Mouse (Mus musculus) urinary bladder, postnatal 4 days (tissue): ENCODE measurements around the gene Ptprq.

ENCODE experiments used
- DNase-seq, 2 experiments: peaks; one replicate each; pipeline ENCODE4 v3.0.0; 2021 to 2022; ENCODE audit warnings: low spot score in 2 of 2

Gene Ptprq

DNA sequence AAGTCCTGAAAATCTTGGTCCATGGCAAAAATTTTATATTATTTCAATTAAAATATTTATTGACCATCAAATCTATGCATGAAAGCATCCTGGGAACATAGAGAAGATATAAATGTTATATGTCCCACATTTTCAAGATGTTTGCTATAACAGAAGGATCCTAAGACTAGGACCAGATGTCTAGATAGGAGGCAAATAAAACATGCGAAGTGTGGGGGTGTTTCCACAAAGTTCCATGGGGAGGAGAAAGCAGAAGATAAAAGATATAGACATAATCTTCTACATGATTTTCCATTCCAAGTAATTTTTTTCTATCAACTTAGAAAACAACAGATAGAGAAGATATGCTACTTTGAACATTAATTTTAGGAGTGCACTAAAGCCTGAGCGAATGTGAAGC lies 70.2 kb downstream of the Ptprq start:
- DNase-seq = no peak

DNA sequence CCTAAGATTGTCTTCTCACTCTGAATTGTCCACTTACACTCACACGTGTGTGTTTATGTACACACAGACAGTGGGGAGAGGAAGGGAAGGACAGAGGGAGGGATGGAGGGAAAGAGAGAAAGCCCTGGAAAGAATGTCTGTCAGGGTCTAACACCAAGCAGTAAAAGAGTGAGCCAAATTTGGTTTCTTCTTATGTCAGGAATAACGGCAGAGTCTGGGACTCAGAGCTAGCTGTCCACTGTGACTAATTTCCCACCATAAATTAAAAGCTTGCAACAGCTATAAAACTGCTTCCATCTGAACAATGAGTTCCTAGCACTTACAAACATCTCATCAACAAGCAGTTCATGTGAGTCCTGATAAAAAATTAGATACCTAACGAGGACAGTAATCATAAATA lies 91.7 kb downstream of the Ptprq start:
- no peak for DNase-seq

DNA sequence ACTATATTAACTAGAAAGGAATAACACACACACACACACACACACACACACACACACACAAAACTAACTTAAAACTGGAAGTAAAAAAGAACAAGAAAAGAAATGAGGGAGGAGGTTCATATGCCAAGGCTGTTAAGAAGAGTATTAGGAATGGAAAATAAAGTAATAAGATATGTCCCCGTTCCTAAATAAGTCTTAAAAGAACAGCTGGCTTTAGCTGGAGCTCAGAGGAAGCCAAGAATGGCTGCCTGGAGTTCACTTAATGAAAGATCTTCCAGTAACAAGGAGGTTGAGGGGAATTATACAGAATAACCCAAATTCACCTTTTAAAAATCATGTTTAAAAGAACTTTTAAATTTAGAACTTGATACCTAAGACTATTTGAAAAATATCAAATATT lies 93.2 kb downstream of the Ptprq start:
- no peak for DNase-seq

DNA sequence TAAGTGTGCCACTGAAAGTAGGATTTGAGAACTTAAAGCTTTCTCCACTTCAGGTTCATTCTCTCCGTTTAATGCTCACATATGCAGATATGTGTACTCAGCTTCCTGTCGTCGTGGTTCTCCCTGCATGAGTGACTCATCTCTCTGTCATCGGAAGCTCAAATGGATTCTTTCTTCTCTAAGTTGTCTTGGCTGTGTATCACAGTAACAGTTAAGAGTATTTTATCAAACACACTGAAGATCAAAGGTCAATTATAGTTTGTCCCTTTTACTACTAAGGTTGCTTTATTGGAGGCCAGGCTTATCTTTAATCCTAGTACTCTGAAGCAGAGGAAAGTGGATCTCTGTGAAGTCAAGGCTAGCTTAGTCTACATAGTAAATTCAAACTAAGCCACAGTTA lies 95.6 kb downstream of the Ptprq start:
- no peak for DNase-seq

DNA sequence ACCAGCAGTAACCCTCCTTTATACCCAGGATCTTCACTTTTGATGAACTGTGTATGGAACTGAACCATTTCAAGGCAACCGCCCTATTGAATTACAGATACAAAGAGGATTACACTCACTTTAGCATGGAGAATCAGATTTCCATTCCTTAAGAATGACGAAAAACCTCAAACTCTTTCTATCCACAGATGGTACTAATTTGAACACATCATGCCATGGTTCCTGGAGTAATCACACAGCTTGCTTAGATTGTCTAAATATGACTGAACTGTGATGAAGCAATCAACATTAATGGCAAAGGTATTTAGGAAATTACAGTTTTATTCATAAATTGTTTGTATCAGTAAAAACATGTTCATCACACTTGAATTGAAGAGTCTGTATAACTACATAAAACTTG lies 104.4 kb downstream of the Ptprq start:
- no peak for DNase-seq

DNA sequence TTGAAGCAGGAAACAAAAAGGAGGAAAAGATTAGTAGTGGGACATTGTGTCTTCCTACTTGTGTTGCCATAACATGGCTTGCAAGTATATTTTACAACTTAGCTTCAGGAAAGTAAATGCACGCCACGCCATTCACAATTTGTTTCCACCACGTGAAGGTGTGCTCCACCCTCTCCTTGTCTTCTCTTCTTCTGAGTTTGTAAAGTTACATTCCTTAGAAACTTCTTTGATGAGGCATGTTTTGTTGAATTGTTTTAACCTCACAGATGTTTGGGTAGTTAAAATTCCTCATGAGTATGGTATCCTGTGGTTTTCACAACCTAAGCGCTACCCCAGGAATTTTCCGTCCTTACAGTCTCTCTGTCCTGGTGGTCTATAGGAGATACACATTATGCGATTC lies 118.5 kb downstream of the Ptprq start:
- DNase-seq = no peak

DNA sequence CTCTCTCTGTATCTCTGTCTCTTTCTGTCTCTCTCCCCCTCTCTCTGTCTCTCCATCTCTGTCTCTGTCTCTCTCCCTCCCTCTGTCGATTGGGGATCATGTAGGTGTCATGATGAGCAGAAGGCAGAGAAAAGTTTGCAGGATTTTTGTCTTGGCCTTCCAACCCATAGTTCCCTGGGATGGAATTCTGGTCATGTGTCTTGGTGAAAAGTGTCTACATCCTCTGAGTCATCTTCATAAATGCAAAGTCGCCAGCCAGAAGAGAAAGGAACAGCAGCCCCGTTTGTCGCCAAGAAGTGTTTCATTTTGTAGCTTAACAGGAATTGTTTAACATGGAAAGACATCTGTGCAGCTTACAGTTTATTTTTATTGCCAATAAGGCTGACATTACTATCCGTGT lies 136.5 kb downstream of the Ptprq start:
- no peak for DNase-seq

DNA sequence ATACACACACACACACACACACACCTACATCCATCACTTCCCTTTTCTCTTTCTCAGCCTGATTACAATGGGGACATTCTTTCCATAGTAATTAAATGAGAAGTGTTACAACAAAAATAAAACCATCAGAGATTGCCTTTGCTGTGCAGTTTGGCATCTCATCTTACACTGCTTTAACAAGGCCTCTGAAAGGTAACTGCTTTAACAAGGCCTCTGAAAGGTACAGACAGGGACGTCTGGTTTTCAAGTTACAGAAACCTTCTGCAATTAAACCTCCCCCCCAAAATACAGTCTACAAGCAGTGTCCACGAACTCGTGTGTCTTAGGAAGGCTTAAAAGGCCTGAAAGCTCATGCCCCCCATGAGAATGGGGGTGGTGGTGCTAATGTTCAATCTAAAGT lies 150.8 kb downstream of the Ptprq start:
- no peak for DNase-seq

DNA sequence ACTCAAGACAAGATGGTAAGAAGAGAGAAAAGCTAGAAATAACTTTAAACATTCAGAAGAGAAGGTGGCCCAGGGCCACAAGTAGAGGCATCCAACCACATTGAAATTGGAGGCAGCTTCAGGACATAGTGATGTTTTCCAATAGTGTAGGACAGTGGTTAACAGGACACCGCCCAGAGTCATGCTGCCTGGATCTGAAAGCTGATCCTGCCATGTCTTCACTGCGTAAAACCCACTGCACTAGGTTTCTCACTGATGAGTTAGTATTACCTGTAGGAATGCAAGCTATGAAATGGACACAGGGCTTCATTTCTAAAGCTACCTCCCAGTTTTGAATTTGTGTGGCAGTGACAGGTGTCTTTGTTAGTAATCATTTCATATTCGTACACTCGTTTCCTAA lies 151.6 kb downstream of the Ptprq start:
- DNase-seq = no peak

DNA sequence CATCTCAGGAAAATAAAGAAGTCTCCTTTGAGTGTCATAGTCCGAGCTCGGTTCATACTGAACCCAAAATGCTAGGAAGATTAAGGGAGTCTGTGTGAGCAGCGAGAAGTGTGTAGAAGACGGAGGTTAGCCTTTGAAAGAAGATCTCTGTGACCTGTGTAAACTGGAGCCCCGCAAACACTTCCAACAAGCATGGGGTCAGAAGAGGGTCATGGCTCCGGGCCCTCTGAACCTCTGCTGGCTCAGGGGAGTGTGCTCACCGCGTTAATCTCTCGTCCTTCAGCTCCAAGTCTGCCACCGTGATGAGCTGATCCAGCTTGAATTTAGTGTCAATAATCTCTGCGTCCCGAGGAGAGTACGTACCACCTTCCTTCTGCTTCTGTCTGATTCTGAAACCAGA lies 157.0 kb downstream of the Ptprq start:
- DNase-seq = no peak

DNA sequence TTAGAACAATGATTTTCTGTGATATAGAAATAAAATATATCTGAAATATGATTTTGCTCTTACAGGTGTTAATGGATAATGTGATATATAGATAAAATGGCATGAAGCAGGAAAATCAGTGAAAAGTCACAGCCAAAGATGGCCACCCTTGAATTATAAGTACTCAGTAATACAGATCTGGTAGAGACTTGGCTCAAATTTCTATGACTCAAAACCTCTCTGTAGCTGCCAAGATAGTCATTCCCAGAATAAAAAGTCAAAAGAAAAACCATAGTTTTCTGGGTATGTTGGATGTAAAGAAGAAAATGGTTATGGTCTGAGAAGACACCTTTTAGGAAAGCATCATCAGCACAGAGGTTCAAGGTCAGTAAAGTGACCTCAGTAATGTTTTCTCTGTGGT lies 159.0 kb downstream of the Ptprq start:
- no peak for DNase-seq

DNA sequence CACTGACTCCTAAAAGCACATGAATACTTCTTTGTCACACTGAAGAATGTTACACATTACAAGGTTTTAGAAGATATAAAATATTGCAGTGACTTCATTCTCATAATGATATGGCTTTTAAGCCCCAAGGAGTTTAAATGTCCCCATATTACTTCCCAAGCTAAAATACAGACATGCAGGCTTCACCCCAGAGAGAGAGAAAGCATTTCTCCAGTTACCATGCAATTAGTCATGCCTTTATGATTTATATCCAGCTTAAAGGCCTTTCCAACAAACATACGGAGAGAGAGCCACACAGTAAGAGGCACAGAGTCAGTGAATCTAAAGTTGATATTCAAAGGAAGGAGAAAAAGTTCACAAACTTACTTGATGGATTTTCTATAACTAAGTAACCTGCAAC lies 176.8 kb downstream of the Ptprq start:
- no peak for DNase-seq

DNA sequence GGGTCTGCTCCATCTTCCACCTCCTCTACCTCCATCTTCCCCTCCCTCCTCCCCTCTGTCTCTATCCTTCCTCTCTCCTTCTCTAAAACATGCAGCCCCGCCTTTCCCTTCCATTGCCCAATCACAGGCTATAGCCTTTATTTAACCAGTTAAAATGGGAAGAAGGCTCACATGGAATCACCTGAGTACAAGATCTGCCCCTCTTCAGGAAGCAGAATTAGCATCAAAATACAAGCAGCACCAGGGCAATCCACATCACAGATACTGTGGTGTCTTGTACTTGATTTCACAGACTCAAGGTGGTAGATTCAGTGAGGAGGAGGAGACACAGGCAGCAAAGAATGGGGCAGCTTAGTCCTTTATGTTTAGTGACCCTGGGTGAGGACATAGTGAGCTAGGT lies 191.1 kb downstream of the Ptprq start:
- DNase-seq = no peak

DNA sequence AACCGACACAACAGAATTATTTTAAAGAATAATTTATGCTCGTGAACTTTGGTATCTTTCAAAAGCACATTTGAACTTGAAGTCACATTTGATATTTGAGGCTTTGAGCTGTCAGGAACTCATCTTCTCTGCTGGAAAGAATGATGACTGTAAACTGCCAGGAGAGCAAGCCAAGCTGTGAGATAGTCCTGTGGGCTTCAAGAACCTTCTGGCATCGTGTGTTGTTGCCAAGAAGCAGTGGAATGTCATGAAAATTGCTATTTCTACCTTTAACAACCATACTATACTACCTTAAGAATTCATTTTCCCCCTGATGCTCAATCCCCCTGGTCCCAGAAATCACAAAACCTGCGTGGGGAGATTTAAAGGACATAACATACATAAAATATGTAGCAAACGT lies 200.6 kb downstream of the Ptprq start:
- no peak for DNase-seq

DNA sequence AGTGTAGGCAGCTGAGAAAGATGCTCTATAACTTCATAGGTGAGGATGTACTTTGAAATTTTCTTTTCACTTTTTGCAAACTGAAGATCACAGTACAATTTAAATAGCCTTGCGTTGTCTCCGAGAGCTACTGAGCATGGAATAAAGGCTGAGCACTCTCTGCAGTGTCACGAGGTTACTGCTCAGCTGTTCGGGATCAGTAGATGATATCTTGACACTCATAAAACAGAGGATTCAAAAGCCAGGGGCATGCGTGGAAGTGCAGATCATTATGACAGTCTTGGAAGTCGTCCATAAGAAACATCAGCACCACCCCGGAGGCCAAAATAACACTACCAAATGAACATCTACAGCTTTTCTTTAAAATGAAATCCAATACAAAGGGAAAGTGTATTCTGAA lies 203.2 kb downstream of the Ptprq start:
- no peak for DNase-seq

DNA sequence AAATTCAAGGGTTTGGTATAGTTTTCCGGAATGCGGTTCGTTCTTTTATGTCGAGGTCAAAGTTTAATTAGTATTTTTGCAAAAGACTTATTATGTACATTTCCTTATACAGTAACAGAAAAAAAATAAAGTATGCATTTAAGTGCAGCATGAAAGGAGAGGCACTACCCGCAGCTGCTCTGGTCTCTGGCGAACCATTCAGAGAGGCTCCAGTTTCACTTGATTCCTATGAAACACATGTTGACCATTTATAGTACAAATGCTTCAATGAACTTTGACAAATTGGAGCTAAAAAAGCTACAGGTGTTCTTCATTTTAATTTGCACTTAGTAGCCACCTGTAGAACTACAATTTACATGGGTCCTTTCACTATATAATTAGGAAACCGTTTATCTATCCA lies 205.1 kb downstream of the Ptprq start:
- no peak for DNase-seq

DNA sequence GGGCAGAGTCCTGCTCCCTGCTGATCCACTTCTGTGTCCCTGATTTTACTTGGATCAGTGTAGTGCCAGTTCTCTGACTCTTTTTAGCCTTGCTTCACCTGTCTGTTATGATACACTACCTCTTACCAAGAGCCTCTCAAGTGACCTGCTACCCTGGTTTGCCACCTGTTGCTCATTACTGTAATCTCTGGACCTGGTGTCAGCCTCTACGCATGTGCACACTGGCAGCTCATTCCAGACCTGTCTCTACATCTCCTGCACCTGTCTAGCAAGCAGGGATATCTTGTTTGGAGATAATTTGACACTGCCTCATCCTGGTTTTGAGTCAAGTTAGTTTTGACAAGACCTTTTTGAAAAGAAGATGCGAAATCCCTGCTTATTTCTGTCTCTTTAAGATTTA lies 213.5 kb downstream of the Ptprq start:
- DNase-seq = no peak

DNA sequence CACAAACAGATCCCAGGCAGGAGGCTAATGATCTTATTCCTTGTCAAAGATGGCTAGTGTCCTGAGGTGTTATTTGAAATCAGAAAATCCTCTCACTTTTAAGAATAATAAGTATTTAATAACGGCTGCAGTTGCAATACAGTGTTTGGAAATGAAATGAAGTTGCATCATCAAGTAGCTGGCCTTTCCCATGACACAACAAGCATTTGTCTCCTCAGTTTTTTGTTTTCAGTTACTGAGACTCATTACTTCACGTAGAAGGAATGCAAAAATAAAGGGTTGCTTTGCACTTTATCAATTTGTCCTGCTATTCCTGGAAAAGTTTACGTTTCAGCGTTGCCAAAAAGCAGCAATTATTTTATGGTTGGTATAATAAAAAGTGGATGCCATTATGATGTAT lies 216.4 kb downstream of the Ptprq start:
- DNase-seq = no peak

DNA sequence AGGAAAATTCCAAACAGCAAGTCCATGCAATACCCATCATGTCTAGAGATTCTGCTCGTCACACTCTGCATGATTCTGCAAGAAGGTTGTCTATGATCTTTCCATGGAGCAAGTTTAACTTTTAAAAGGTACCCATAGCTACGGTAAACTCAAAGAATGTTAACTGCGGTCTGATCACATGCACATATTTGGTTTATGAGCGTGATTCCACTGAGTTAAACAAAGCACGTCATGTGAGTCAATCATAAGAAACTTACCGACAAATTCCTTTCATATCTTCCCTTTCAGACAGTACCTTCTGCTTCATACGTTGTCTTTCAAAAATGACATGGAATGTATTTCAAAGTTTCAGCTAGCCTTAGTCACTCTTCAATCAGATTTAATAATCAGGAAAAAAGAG lies 217.7 kb downstream of the Ptprq start:
- no peak for DNase-seq

DNA sequence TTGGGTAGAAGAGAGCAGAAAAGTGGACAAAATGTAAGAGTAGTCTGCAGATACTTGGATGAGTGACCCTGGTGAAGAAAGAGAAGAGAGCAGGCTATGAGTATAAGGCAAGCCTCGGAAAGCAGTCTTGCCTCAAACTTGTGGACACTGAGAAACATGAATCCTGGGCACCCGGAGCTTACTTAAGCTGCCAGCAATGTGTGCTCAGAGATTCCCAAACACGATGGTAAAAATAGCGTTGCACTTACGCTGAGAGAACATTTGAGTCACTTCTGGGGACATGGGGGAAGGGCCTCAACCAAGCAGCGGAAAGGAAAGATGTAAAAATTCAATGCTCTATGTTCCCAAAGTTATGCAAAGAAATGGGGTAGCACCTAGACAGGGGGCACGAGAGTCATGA lies 220.2 kb downstream of the Ptprq start:
- no peak for DNase-seq

DNA sequence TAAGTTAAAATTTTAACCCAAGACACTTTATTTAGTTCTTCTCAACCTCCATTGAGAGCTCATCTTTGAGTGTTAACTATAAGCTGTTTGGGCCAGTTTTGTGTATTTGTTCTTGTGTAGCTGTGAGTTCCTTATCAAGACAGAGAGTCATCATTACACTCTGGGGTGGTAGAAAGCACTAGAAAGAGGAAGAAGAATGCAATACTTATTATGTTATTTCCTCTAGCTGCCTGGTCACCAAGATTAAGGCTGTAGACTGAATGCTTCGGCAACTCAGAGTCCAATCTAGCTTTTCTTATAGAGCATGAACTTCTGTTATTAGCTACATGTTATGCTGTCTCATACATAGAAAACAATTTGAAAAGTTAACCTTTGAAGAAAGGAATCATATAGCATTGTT lies 223.4 kb downstream of the Ptprq start:
- DNase-seq = no peak

DNA sequence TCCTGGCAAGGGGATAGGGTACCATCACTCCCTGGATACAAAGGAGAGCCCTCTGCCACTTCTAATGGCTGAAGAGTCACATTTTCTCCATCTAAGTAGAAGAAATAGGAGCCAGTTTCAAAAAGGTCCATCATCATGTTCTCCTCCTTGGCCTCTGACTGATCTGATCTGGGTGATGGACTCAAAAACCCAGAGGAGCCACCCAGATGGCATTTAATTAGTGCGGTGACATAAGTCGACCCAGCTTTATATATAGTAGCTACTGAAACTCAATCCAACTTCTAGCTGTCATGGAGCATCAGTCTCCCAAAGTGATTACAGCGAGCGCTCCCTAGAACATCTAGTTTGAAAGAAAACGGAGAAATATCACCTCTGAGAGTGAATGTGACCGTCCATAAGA lies 225.3 kb downstream of the Ptprq start, which contains the start of gene Myf6:
Gene Myf6 (minus strand): TSS at position 170 of the 400 bp plus-strand sequence.
- DNase-seq = no peak

DNA sequence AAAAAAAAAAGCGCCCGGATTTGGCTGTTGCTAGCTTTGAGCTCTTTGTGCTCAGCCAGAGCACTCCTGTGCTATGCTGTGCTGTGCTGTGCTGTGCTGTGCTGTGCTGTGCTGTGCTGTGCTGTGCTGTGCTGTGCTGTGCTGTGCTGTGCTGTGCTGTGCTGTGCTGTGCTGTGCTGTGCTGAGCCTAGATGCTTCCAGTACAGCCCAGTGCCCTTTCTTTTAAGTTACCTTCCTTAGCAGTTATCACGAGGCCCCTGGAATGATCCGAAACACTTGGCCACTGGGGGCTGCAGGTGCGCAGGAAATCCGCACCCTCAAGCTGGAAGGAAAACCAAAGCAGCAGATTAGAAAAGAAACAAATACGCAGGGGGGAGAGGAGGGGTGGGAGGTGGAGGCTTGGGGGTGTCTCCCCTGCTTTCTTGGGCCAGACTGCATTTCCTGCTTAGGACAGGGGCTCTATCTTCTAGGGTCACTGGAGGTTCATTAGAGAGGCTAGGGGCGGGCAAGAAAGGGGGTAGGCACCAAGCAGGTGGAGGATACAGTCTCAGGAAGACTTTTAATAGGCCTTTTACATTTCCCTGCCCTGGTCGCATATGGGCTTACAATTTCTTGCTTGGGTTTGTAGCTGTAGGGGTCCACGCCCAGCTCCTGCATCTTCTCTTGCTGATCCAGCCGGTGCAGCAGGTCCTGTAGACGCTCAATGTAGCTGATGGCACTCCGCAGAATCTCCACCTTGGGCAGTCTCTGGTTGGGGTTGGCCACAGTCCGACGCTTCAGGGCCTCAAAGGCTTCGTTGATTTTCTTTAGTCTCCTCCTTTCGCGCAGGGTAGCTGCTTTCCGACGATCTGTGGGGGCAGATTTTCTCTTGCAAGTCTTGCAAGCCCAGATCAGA lies 226.0 kb downstream of the Ptprq start:
- no peak for DNase-seq
